Mouse (Mus musculus) bone marrow macrophage, adult 2 months (primary cell): ENCODE measurements at regions not wholly inside any gene's neighbourhood (a gene's known extent, or its start where the extent isn't known, plus 50 kb on each side); places are given as distances from the start of the nearest gene placed in this dataset.

Source experiments
- H3K27ac ChIP-seq: 2 replicates; pipeline ENCODE4 v1.5.1; 2012; ENCODE audit warnings: low read depth, low read length; ENCODE audit not compliant: insufficient read depth
- H3K4me1 ChIP-seq: 2 replicates; pipeline ENCODE4 v1.6.1; 2012; ENCODE audit warnings: low read length; ENCODE audit not compliant: control insufficient read depth, insufficient read depth
- H3K4me3 ChIP-seq: 2 replicates; pipeline ENCODE4 v1.5.1; 2012; ENCODE audit warnings: mild to moderate bottlenecking, low read length, moderate library complexity; ENCODE audit not compliant: insufficient read depth
- CTCF ChIP-seq: IDR thresholded peaks from 2 replicates; pipeline ENCODE4 v1.5.1; 2012; ENCODE audit warnings: low read depth, mild to moderate bottlenecking, low read length, moderate library complexity
- POLR2A ChIP-seq: IDR thresholded peaks from 2 replicates; pipeline ENCODE4 v1.6.1; 2012; ENCODE audit warnings: mild to moderate bottlenecking, low read depth, low read length, borderline replicate concordance

DNA sequence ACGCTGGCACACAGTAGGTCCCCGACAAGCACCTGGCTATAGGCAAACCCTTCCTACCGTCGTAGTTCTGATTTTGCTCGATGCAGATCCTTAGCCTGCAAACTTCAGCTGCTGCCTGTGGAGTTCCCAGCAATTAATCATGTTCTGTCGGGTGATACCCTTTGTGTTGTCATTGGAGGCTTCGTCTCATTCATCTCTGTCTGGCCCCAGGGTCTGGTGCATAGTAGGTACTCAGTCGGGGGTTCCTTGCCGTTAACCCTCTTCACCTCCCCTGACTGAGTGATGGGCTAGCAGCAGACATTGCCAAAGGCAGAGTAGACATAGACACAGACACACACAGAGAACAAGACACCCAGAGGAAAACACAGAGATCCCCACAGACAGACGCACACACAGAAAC is 93.6 kb upstream of the Csf3r start:
- no peak overlapping the region for H3K4me3 ChIP-seq
- TF ChIP-seq CTCF (no peak), POLR2A (no peak)
- no peak overlapping the region for H3K27ac ChIP-seq
- H3K4me1 ChIP-seq: no peaks in the 10 kb centered on the region

DNA sequence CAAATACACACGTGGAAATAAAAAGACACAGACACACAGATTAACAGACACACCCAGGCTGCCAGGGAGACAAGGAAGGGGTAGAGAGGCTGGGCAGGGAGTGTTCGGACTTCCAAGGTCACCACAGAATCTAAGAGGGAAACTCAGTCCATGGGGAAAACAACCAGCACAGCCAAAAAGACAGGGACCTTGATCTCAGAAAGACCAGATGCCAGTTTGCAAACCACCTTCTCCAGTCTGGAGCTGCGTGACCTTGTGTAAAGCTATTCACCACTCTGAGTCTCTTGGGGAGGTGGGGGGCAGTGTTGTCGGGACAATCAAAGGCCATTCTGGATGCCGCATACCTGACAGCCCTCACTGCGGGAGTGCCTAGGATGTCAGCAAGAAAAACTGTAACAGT is 93.0 kb upstream of the Csf3r start:
- no peak for TF ChIP-seq CTCF
- no peak for TF ChIP-seq POLR2A
- Histone ChIP-seq H3K27ac (no peak overlapping the region), H3K4me3 (no peak overlapping the region), H3K4me1 (no peaks in the 10 kb centered on the region)

DNA sequence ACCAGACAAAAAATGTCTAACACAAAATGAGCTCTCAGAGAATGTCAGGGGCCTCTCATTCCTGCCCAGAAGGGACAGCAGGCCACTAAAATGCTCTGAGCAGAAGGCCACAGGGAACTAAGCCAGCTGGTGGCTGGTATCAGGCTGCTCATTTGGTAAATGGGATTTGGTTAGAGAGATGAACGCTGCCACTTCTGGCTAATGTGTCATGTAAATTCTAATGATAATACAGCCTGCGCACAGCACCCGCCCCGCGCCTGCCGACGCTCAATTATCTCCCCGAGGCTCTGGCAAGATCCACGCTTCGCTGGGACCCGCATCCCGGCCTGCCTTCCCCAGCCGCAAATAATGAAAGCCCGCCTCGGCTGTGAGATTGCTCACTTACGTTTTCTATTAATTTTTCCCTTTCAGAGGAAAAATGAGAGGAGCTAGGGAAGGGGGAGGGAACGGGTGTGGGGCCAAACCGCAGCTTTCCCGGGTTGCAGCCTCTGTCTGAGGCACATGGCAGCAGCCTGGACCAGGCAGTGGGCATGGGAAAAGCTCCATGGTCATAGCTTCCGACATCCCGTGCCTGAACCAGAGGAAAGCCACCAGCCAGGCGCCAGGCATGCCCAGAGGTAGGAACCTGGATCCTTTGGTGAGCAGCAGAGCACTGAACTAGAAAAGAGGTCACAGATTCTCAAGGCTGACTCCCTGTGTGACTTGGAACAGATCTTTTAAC is 92.2 kb upstream of the Csf3r start:
- Histone ChIP-seq H3K27ac (no peak overlapping the region), H3K4me3 (no peak overlapping the region), H3K4me1 (no peaks in the 10 kb centered on the region)
- TF ChIP-seq CTCF (no peak), POLR2A (no peak)

DNA sequence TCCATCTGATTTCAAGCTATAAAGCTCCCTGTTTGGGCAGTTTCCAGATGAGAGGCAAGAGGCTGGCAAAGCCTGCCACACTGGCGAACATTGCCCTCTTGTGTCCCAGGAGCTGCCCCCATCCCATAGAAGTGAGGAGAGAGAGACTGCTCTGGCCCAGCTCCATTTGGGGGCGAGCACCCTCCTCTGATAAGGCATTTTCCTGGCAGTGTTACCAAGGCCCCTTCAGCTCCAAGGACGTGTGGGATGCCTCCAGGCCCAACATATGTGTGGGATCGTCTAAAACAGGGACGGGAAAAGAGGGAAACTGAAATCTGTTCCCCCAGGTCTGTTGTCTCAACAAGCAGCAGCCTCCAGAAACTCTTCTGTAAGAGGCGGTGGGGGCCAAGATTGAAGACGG is 88.0 kb upstream of the Csf3r start:
- Histone ChIP-seq H3K27ac (no peak overlapping the region), H3K4me3 (no peak overlapping the region), H3K4me1 (no peaks in the 10 kb centered on the region)
- no peak for TF ChIP-seq CTCF
- no peak for TF ChIP-seq POLR2A

DNA sequence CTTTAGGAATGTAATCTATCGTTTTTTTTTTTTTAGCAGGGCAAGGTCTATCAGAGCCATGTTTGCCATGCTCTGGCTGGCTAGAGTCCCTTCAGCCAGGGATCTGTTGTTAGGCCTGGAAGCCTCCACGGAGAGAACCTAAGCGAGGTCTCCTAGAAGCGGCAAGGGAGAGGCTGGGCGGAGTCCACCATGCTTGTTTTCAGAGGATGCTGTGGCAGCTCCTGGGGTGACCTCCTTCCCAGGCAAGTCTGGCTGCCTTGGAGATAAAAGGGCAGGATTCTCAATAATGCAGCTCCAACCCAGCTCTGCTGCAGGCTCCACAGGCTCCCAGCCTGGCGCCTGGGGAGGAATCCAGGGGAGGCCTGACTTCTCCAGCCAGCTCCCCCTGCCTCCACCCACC is 86.2 kb upstream of the Csf3r start:
- Histone ChIP-seq H3K27ac (no peak overlapping the region), H3K4me1 (no peaks in the 10 kb centered on the region), H3K4me3 (no peak overlapping the region)
- TF ChIP-seq CTCF (no peak), POLR2A (no peak)

DNA sequence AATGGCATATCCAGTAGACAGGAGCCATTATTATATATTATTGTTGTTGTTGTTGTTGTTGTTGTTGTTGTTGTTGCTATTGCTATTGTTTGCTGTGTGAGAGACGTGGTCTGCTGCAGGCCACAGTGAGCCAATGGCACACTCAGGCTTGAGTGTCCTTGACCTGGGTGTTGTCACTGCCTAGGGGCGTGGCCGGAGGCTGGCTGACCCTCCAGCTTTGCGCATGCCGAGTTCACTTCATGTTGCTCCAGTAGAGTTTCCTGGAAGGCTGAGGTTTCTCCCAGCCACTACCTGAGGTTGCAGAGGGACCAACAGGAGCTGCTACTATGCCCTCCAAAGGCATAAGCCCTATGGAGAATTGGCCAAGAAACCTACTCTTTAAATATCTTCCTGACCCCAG is 83.1 kb upstream of the Csf3r start:
- no peaks in the 10 kb centered on the region for H3K4me1 ChIP-seq
- H3K4me3 ChIP-seq: no peak overlapping the region
- TF ChIP-seq POLR2A (no peak), CTCF (no peak)

DNA sequence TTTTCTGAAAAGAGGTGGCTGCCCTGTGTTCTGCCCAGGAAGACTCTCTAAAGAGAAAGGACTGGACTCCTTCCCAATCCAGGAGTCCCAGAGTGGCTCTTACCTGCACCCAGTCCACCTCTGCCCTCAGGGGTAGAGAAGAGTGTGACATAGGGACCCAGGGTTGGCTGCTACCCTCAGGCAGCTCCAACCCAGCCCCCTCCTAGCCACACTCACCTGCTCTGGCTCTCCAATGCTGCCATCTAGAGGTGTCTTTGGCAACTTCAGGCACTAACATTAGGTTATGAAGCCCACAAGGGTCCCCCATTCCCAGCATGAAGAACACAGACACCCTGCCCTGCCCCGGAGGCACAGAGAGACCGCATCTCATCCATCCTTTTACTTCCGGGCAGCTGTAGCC is 82.4 kb upstream of the Csf3r start:
- TF ChIP-seq CTCF (no peak), POLR2A (no peak)
- Histone ChIP-seq H3K4me3 (no peak overlapping the region), H3K27ac (no peak overlapping the region), H3K4me1 (no peaks in the 10 kb centered on the region)

More for the DNA sequence above, 83.1 kb upstream of the Csf3r start:
- no peak overlapping the region for H3K27ac ChIP-seq

DNA sequence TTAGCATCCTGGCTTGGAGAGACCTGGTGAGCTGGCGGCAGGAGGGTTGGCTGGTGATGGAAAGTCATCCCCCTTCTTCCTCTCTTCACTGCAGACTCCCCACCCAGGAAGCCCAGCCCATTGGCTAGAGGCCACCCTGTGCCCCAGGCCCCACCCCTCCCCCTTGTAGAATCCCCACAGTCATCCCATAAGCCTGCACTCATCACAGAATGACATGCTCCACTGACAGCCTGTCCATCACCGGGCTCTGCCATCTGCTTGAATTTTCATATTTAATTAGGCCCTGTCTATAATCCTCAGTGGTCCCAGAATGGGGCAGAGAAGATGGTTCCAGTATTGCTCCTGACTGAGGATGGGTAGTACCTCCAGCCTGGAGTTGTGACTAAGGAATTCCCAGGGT is 79.3 kb upstream of the Csf3r start:
- Histone ChIP-seq H3K27ac (no peak overlapping the region), H3K4me3 (no peak overlapping the region), H3K4me1 (no peaks in the 10 kb centered on the region)
- TF ChIP-seq CTCF (no peak), POLR2A (no peak)

DNA sequence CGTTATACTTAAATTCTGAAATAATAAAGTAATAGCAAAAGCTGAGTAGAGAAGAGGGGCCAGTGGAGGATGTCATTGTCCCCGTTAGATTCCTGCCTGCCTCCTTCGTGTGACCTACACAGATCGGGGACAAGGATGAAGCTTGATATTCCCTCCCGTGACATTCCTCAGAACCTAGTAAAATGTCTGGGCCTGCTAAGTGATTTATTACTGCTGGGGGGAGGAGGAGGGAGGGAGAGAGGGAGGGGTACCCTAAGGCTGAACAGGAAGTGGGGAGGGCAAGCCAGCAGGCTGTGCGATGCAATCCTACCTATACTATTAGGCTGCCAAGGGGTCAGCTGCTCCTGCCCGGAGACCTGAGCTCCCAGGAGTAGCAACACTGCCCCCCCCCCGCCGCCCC is 64.9 kb upstream of the Csf3r start:
- Histone ChIP-seq H3K4me1 (no peaks in the 10 kb centered on the region), H3K27ac (no peak overlapping the region), H3K4me3 (no peak overlapping the region)
- no peak for TF ChIP-seq CTCF
- TF ChIP-seq POLR2A: no peak

DNA sequence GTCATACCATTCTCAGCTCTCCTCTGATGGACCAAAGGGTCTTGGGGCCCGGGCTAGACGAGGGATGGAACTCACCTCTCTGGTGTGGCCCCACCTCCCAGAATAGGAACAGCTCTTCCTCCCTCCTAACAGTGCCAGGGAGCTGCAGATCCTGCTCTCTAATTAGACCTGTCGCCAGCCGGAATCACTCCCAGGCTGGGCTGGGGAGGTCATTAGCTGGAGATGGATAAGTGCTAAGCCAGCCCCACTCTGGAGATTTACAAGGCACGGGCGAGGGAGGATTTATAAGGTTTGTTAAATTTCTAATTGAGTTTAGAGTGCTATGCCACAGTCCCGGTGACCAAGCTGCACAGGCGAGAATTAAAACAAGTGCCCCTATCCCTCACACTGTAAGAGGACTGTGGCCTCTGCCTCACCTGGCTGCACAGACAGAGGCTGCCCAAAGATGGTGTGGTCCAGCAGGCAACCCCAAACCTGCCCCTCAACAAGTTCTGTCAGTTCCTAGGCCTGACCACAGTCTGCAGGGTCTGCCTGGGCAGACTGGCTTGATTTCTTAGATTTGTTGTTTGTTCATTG is 63.6 kb upstream of the Csf3r start:
- H3K4me1 ChIP-seq: no peaks in the 10 kb centered on the region
- no peak overlapping the region for H3K4me3 ChIP-seq
- H3K27ac ChIP-seq: no peak overlapping the region
- TF ChIP-seq POLR2A (no peak), CTCF (no peak)

DNA sequence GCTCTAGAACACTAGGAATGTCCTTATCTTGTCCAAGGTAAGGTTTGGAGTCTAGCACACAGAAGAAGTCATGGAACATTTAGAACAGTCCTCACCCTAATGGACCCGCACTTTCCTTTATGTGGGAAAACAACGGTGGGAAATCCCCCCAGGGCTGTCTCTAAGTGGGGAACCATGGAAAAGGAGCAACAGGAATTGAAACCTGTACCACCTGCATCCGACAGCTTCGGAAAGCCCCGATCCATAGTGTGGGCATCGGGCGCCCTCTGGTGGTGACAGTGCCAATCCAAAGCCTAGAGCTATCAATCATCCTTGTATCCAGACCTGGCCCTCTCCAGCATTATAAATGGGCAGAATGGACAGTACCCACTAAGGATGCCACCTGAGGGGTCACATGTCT is 61.7 kb upstream of the Csf3r start:
- H3K4me1 ChIP-seq: no peaks in the 10 kb centered on the region
- no peak overlapping the region for H3K27ac ChIP-seq
- H3K4me3 ChIP-seq: no peak overlapping the region
- TF ChIP-seq CTCF: peak; percentile 95
- TF ChIP-seq POLR2A: no peak
